Mouse (Mus musculus) gastrocnemius, adult 8-10 months (tissue): ENCODE data around the gene Esrrg. TPM values are rescaled to one million over a fixed set of nuclear protein-coding genes. Genes with fewer than 3 reads are reported as not detected.

Experiments used
- DNase-seq, 2 experiments: peaks; one replicate each; pipeline ENCODE4 v3.0.0; 2022; ENCODE audit warnings: low spot score in 2 of 2
- total RNA-seq, 4 experiments: library from RNA; stranded (reverse); gene quantifications; 2 replicates each; pipeline ENCODE4 v1.2.4; 2022

Esrrg gene
- total RNA-seq, 4 experiments from 2014 or later: 15.2 to 29.3 (median 24.2) TPM

DNA sequence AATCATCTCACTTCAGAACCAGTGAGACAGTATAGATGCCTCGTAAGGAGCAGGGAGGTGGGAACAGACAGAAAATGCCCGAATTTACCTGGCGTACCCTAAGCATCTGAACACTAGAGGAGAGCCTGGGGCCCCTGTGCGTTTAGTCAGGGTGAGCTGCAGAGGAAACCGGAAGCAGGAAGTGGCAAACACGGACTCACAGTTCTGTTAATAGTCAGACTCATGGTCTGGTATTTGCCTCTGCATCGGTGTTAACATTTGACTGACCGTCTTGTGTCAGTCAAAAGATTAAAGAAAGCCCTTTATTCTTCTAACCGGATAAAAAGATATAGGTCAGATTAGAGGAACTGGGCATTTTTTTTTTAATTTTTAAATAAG, 367.8 kb downstream of the Esrrg start:
- no peak for DNase-seq

DNA sequence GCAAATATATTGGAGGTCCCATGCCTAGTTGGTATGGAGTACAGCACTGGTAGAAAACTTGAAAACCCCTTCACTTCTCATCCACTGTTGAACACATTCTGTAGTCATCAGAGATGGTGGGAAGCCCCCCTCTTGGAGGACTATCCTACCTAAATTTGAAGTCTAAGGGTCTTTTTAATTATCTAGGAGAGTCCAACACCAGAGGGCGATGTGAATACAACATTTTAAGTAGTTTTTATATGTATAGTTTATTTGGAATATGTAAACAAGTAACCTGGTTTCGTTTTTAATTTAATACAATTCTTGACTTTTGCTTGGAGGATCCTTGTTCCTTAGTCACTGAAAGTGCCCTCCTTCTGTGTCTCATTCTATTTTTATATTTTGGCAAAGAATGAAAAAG, 372.4 kb downstream of the Esrrg start:
- no peak for DNase-seq

DNA sequence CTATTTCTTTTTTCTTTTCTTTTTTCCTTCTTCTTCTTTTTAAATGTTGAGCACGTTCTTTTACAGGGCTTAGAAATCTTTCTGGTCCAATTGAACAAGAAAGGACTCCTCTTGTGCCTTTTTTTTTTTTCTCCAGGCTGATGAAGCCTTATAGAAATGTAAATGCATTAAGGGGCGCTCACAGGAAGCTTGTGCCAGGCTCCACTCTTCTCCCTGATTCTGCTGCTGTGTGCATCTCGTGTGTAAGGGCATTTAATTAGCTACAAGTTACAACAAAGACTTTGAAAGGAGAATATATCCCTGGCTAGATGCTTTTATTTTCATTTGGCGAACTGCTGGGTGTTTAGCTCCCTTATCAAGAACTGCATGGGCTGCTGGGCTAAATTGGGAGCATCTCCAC, 374.6 kb downstream of the Esrrg start:
- no peak for DNase-seq

DNA sequence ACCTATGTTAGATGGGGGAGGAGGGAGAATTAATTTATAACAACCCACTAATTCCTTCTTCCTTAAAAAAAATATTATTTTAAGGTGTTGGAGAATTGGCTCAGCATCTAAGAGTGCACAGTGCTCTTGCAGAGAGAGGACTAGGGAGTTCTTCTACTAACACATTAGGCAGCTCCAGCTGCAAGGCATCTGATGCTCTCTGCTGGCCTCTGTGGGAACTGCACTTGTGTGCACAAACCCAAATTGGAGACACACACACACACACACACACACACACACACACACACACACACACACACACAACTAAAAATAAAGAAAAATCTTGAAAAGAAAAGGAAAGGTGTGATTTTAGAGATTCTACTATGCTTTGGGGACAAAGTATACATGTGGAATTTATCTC, 381.6 kb downstream of the Esrrg start:
- DNase-seq: no peak

DNA sequence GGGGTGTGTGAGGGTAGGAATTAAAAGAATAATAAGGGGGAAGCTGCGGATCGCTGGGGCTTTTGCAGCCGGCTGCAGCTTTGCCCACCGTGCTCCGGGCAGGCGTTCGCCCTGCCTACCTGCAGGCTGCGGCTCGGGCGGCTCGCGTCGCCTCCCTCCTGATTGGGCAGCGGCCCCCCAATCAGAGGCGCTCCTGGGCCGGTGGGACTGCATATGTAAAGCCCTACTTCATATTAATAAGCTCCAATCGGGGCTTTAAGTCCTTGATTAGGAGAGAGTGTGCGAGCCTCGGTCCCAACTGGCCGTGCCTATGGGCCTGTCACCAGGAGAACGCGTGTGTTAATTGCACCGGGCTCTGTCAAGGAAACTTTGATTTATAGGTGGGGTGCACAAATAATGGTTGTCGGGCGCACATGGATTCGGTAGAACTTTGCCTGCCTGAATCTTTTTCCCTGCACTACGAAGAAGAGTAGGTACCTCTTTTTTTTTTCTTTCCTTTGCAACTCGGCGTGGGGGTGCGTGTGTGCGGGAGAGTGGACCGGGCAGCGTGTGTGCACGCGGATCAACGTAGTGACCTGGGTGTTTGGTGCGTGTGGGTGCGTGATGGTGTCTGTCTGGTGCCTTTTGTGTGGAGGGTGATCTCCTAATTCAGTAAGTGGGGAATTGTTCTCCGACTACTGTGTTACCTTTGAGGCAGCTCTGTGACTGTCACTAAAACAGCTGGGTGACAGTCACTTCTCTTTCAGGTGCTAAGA, 389.2 kb downstream of the Esrrg start:
- peak; percentile 12 to 41 for DNase-seq

DNA sequence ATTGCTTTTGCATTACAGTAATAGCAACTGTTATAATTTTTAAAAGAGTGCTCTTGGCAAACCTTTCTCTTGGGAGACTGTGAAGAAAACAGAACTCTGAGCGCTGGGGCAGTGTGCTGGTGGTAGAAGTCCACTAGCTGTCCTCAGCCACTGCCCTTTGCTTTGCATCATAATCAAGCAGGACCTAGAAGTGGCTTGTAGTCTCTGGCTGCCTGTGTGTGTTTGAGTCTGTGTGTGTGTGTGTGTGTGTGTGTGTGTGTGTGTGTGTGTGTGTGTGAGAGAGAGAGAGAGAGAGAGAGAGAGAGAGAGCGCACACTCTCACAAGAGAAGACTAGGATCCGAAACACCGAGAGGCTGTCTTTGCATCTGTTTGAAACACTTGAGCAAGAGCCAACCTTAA, 390.5 kb downstream of the Esrrg start:
- DNase-seq: no peak

DNA sequence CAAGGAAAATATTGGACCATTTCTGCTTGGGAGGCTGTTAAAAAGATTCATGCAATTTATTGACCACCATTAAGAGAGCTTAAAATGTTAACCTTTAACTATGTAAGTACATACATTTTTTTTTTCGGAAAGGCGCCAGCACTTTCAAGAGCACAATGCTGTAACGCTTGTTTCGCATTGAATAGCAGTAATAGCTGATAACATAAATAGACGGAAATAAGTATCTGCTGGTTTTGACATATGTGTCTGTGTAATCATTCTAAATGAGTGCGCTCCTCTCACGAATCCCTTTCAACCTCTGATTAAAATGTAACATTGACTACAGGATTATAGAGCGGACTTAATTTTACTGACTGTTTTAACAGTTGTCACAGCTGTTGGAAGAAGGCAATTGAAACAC, 391.6 kb downstream of the Esrrg start:
- no peak for DNase-seq

DNA sequence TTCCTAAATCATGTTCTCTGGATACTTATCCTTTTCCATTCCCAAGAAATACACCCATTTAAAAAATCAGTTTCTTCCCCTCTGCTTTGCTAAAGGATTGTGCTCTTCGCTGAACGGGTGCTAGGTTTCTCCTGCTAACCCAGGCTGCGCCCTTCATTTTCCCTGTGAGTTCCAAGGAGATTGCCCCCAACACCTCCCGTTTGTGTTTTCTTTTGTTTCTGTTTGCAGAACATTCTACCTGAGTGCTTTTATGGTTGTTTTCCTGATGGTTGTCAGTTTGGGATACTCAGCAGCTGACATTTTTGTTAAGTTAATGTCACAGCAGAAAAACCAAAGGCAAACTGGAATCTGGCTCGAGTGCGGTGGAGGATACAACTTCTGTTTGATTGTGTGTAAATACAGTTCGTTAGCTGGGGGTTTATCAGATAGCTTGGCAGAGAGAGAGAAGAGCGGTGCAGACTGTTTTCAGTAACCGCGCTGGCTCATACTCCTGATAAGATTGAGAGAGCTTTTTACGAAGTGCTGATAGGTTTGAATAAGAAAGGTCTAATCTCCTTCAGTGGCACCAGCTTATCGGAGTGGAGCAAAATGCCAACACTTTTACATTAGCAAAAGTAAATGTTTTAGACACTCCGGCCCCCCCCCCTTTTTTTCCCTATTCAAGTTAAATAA, 398.4 kb downstream of the Esrrg start:
- no peak for DNase-seq

DNA sequence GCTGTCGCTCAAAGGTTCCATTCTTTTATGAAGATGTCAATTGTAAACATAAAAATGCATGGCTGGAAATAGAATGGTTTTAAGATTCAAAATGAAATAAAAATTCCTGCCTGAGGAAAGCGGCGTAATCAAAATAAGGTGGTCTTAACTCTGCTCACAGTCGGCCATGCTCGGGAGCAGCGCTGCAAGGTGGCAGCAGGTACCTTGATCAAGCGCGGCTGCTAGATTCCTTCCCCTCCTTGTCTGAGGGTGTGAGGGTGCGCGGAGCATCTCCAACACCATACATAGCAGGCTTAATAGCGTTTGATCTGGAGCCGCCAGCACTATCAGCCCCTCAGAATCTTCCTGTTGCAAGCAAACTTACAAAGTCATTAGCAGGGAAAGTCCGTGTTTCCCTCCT, 399.9 kb downstream of the Esrrg start:
- DNase-seq: no peak

DNA sequence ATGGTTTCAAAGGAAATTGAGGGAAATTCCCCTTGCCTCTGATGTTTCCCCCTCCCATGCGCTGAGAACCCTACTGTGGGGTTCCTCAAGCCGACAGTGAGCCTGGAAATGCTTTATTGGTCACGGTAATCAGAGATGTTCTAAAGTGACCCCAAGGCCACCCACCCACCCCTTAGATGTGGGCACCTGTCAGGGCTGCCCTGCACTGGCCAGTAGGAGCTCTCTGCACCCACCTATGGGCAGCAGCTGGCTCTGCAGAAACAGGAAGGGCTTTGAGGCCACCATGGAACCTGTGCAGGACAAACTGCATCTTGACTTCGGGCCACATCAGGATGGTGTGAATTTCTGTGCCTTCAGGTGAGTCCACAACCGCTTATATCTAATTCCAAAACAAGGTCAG, 401.3 kb downstream of the Esrrg start:
- no peak for DNase-seq

DNA sequence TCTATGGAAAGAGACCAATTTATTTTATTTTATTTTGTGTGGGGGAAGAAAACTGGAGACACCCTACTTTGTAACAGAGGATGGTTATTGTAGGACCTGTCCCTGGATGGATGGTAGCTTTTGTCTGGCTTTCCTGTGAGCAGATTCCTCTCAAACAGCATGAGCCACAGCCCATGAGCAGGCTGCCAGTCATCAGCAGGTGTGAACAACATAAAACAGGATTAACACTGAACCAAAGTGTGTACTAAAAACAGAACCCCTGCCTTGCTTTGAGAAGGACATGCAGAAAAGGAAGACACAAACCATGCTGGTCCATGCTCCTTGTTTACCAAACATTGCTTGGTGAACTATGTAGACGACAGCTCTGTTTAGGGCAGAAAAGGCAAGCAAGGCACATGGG, 402.3 kb downstream of the Esrrg start:
- DNase-seq: no peak

DNA sequence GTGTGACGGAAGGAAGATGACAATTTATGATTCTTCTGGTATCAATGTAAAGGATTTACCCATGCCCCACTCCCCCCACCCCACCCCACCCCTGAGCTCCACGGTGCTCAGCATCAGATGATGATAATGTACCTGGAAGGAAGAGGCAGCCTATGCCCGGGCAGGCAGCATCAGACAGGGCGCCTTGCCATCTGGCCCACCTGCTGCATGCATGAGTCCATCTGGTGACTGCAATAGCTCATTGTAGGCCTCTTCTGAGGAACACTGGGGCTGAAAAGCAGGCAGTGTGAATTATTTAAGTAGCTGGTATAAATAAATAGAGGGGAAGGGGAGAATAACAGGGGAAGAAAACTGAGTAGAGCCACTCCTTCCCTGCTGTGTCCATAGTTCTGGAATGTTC, 405.8 kb downstream of the Esrrg start:
- DNase-seq: no peak

DNA sequence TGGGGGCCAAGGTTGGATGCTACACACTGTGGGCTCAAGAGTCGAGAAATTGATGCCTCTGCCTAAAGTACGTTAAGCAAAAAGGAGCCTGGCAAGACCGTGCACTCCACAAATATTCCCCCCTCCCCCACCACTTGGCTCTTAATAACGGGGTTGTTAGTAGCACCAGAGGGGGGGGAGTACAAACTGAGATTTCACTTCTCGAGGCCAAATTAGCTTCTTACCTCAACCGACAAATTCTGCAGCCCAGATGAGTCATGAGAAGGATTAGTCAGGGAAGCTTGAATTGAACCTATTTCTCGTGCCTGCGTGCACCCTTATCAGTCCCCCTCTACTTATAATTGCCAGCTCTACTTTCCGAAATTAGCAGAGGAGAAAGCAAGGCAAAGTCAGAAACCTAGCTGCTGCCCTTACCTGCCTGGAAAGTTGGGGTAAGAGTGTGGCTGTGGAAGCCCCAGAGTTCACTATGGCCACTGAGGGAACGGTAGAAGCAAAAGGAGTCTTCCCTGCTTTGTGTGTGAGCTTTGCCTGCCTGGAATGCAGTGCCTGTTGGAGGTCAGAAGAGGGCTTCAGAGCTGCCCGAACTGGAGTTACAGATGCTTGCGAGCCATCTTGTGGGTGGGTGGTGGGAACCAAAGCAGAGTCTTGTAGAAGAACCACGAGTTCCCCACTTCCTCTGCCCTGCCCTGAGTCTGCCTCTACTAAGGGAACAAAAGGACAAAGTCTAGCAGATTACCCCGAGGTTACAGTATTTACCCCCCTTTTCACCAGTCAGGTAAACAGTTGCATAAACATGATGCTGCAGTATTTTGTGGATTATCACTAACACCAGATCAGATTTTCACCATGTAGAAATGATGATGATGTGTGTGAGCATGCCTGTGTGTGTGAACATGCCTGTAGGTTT, 409.6 kb downstream of the Esrrg start:
- DNase-seq: no peak

DNA sequence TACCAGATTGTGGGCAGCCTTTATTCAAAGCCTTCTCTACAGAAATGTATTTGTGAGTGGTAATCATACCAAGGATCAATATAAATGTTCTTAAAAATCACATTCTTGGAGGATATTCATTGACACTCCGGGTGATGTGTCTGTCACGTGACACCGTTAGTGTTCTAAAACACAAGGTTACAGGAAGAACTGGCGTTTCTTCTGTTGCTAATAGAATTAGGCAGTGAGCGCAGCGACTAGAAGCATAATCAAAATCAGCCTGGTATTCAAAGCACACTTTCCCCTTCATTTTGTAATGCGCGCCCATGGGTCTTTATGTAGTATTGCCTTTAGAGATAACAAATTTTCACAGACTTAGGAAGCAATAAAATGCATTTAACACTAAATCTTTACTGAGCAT, 420.6 kb downstream of the Esrrg start:
- DNase-seq: no peak

DNA sequence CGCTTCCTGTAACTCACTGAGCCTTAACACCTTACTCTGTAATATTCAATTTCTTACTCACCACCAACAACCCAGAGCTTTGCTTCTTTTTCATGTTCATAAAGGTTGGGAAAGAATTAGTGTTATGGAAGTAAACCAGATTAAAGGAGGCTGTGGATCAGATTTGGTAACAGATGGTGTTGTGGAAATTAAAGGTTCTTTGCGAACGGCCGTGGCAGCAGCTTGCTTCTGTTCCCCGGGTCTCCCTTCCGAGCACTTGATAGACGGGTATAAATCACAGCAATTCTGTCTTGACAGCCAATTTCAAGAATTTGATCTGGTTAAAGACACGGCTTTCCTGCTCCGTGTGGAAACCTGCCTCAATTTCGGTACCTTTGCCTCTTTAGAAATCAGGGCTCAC, 421.5 kb downstream of the Esrrg start:
- DNase-seq: no peak

DNA sequence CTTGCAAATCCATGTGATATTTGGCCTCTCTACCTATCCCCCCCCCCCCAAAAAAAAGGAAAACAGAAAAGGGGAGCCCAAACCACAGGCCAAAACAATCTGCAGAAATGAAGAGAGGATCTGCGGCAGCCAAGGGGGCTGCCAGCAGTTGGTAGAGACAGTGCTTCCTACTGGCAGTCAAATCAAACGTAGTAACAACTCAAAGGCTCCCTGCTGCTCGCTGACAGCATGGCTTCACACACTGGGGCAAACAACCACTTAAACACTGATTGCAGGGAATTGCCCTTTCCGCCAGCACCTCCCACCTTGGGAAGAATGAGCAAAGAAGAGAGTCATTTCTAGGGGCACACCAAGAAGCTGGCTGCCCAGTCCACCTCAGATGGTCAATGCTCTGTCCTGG, 422.7 kb downstream of the Esrrg start:
- no peak for DNase-seq

DNA sequence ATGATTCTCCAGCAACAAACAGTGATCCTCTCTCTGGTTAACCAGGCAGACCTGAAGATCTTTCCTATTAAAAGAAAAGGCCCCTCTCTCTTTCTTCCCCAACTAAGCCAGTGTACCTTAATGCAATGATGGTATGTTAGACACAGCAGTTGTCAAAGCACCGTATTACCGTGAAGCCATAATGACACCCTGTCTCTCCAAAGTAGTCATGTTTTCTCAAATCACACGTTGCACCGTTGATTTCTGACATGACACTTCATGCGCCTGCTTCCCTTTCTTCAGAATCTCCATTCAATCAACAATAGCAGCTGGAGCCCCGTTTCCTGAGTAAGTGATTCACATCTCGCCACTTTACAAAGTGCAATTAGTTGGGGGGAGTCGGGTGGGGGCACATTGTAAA, 427.4 kb downstream of the Esrrg start:
- no peak for DNase-seq

DNA sequence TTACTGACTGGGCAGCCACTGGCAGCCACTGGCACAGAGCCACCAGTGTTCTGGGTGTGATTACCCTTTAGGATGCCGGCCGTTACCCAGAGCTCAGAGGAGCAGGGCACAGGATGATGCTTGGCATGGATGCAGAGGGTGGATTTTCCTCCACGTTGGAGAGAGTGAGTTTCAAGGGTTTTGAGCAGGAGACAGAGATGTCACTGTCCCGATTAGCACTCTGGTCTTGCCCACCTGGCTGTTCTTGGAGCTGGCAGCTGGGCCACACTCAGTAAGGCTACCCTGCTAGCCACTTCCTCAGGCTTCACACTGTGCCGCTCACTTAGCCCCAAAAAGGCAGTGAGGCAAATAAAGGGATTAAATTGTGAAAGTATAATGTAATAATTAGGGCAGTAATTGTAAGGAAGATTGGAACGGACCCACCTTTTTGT, 438.1 kb downstream of the Esrrg start:
- no peak for DNase-seq

DNA sequence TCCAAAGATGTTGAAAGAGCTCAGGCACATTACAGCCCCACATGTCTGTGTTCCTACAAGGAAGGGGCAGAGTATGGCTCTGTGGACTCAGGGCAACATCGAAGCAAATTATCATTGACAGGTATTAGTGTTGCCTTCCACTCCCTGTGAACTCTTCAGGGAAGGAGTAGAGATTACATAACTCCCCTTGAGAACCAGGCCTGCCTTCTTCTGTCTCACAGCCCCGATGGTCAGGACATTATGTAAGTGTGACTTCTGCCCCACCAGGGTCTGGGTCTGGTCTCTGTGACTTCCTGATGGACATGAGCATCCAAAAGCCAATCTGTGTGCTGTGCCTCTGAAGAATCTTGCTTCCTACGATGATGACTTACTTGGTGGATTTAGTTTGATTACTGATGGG, 438.6 kb downstream of the Esrrg start:
- DNase-seq: no peak

DNA sequence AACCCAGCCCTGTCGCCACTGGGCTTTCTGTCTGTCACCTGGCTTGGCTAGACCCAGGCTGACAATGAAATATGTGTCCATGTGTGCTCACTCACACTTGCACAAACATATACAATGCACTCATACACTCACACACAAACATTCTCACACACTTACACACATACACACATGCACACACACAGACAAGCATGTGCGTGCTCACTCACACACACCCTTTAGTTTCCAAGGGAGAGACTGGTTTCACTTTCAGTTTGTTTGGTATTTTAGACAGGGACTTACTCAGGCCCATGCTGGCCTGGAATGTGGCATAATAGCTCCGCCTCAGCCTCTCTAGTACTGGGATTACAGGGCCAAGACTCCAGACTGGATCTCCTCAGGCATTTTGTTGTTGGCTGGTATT, 447.3 kb downstream of the Esrrg start:
- DNase-seq: no peak

DNA sequence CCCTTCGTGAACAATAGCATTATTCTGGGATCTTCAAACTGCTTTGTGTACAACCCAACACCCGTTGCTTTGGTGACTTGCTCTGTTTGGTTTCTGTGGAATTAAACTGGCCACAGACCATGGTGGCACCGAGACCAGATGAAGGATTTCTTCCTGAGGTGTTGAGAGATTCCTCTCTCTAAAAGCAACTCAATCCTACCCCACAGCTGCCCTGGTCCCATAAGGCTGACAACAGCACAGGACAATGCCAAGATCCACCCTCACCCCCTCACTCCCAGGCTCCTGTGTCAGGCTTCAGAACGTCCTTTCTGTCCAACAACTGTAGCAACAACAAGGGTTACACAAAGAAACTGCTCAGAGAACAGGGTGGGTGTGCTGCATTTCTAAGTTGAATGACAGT, 449.3 kb downstream of the Esrrg start:
- DNase-seq: no peak

DNA sequence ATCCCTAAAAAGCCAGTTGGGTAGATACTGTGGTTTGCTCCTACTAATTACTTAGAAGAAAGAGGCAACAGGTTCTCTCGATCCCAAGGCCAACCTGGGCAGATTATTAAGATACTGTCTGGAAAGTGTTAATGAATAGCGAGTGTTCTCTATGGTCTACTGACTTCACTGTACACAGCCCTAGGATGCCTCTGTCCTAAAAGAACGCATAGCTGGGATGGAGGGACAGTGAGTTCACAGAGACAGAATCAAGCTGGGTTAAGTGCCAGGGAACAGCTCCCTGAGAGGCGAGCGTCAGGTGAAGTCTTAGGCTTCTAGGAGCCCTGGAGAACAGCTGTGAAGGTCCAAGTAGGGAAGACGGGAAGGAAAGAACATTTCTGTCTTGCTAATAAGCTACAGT, 450.4 kb downstream of the Esrrg start:
- DNase-seq: no peak
